Mouse (Mus musculus) layer of hippocampus, adult 2 months (tissue): ENCODE measurements around the gene Agbl4. TPM values are rescaled to one million over a fixed set of nuclear protein-coding genes. Genes with fewer than 3 reads are reported as not detected.

Experiments
- DNase-seq, 2 experiments: peaks; one replicate each; pipeline ENCODE4 v3.0.0; 2022; ENCODE audit warnings: low spot score in 2 of 2
- H3K27ac ChIP-seq: fragments of 200-600 bp; 2 replicates; pipeline ENCODE4 v1.8.1; 2022
- H3K4me3 ChIP-seq: fragments of 200-600 bp; 2 replicates; pipeline ENCODE4 v1.8.1; 2022; ENCODE audit warnings: mild to moderate bottlenecking
- CTCF ChIP-seq: fragments of 200-600 bp; conservative IDR thresholded peaks from 2 replicates; pipeline ENCODE4 v1.8.1; 2022; ENCODE audit warnings: antibody characterized with exemption, mild to moderate bottlenecking, moderate library complexity
- long read RNA-seq, 2 experiments: library from polyadenylated mRNA; stranded (forward); transcript quantifications; one replicate each; pipeline ENCODE4 v2.0.0; 2021; ENCODE audit warnings: borderline mapping rate in 2 of 2
- total RNA-seq, 2 experiments: library from RNA; stranded (reverse); gene quantifications; 2 replicates each; pipeline ENCODE4 v1.2.3; 2021

The Agbl4 gene
- total RNA-seq = 10 to 100 TPM; 13.5 to 15.7 TPM
- long read RNA-seq, experiment 1, partial matches to known transcripts = 0 of 1 reads
- long read RNA-seq, experiment 1, other reads (novel, unspliced or antisense) = 1 of 1 reads
- long read RNA-seq, experiment 2, partial matches to known transcripts = 2 of 6 reads
- long read RNA-seq, experiment 2, other reads (novel, unspliced or antisense) = 4 of 6 reads

GRCm38 (mm10) chr4:110397618-110398045 is at the start of gene Agbl4:
TSS of gene Agbl4 (plus strand) at chr4:110397661.
- TF ChIP-seq CTCF = no peak
- Histone ChIP-seq H3K27ac (peak within 1 kb of the TSS; percentile 67), H3K4me3 (peak within 1 kb of the TSS; percentile 78)
- peak; percentile 70 to 78 for DNase-seq

GRCm38 (mm10) chr4:110350856-110351177 is 46.6 kb upstream of the Agbl4 start:
- TF ChIP-seq CTCF = no peak
- Histone ChIP-seq H3K27ac (peak overlapping the region; percentile 89), H3K4me3 (peak overlapping the region; percentile 69)
- DNase-seq = no peak

GRCm38 (mm10) chr4:110351178-110352000 is 46.1 kb upstream of the Agbl4 start, which contains the start of gene Elavl4:
TSS of gene Elavl4 (minus strand) at chr4:110351909.
- peak; percentile 49 to 70 for DNase-seq
- Histone ChIP-seq H3K4me3 (peak within 1 kb of the TSS; percentile 69), H3K27ac (peak within 1 kb of the TSS; percentile 89)
- TF ChIP-seq CTCF = peak; percentile 98

- TF ChIP-seq CTCF = 0 out of 2 replicates have a peak, but pooled peaks have one; percentile 1
- DNase-seq = no peak
- peak overlapping the region; percentile 89 for H3K27ac ChIP-seq
Observed at GRCm38 (mm10) chr4:110352001-110352369, 45.5 kb upstream of the Agbl4 start.

GRCm38 (mm10) chr4:110360568-110360967 is 36.9 kb upstream of the Agbl4 start:
- Histone ChIP-seq H3K27ac (no peak overlapping the region), H3K4me3 (no peak overlapping the region)
- TF ChIP-seq CTCF = no peak
- no peak for DNase-seq

More at GRCm38 (mm10) chr4:110352001-110352369, 45.5 kb upstream of the Agbl4 start:
- peak overlapping the region; percentile 69 for H3K4me3 ChIP-seq

GRCm38 (mm10) chr4:110396221-110396620 is 1.2 kb upstream of the Agbl4 start:
- no peak overlapping the region for H3K4me3 ChIP-seq
- no peak for TF ChIP-seq CTCF
- DNase-seq = no peak
- no peak overlapping the region for H3K27ac ChIP-seq

- H3K4me3 ChIP-seq = no peak overlapping the region
- no peak for DNase-seq
- no peak overlapping the region for H3K27ac ChIP-seq
- no peak for TF ChIP-seq CTCF
Observed at GRCm38 (mm10) chr4:110420306-110420705, 22.8 kb downstream of the Agbl4 start.

- DNase-seq = no peak
- TF ChIP-seq CTCF = no peak
- no peak overlapping the region for H3K27ac ChIP-seq
- no peak overlapping the region for H3K4me3 ChIP-seq
Observed at GRCm38 (mm10) chr4:110427653-110428052, 30.2 kb downstream of the Agbl4 start.

- peak; percentile 64 for TF ChIP-seq CTCF
- no peak for DNase-seq
- Histone ChIP-seq H3K27ac (no peak overlapping the region), H3K4me3 (no peak overlapping the region)
Observed at GRCm38 (mm10) chr4:110494371-110494770, 96.9 kb downstream of the Agbl4 start.

- Histone ChIP-seq H3K4me3 (no peak overlapping the region), H3K27ac (no peak overlapping the region)
- no peak for TF ChIP-seq CTCF
- no peak for DNase-seq
Observed at GRCm38 (mm10) chr4:110529804-110530203, 132.3 kb downstream of the Agbl4 start.

GRCm38 (mm10) chr4:110549223-110549622 is 151.8 kb downstream of the Agbl4 start:
- TF ChIP-seq CTCF = no peak
- H3K4me3 ChIP-seq = no peak overlapping the region
- no peak for DNase-seq
- H3K27ac ChIP-seq = no peak overlapping the region

- no peak overlapping the region for H3K4me3 ChIP-seq
- no peak for TF ChIP-seq CTCF
- DNase-seq = peak in 1 of 2 experiments; percentile 2
- no peak overlapping the region for H3K27ac ChIP-seq
Observed at GRCm38 (mm10) chr4:110597726-110598283, 200.3 kb downstream of the Agbl4 start.

- H3K4me3 ChIP-seq = no peak overlapping the region
- no peak for TF ChIP-seq CTCF
- no peak for DNase-seq
- no peak overlapping the region for H3K27ac ChIP-seq
Observed at GRCm38 (mm10) chr4:110641417-110641816, 244.0 kb downstream of the Agbl4 start.
